Mouse (Mus musculus) heart, postnatal 0 days (tissue): ENCODE measurements around the gene Nepro. TPM values are rescaled to one million over a fixed set of nuclear protein-coding genes. Genes with fewer than 3 reads are reported as not detected.

Experiments used
- ATAC-seq: fragments of 200-750 bp; cut with Nextera tagmentation; 2 replicates; pipeline ENCODE4 v1.8.0; 2017; ENCODE audit warnings: low read depth, moderate number of reproducible peaks, moderate library complexity; ENCODE audit not compliant: insufficient read depth
- DNase-seq: peaks from one replicate; pipeline ENCODE4 v3.0.0-alpha.2; 2016; ENCODE audit warnings: low spot score
- H3K27ac ChIP-seq: fragments of 300-500 bp; sonication (generic); 2 replicates; pipeline ENCODE4 v1.5.1; 2014; ENCODE audit warnings: low read depth, mild to moderate bottlenecking
- H3K27me3 ChIP-seq: fragments of 300-500 bp; sonication (generic); 2 replicates; pipeline ENCODE4 v1.6.1; 2014; ENCODE audit warnings: low read length, mixed read lengths; ENCODE audit not compliant: control insufficient read depth, insufficient read depth
- H3K36me3 ChIP-seq: fragments of 300-500 bp; sonication (generic); replicated peaks from 2 replicates; pipeline ENCODE4 v1.6.1; 2014; ENCODE audit warnings: low read length, mixed read lengths; ENCODE audit not compliant: control insufficient read depth, insufficient read depth
- H3K4me1 ChIP-seq: fragments of 300-500 bp; sonication (generic); 2 replicates; pipeline ENCODE4 v1.6.1; 2014; ENCODE audit warnings: antibody characterized with exemption; ENCODE audit not compliant: control insufficient read depth, insufficient read depth
- H3K4me2 ChIP-seq: fragments of 300-500 bp; sonication (generic); 2 replicates; pipeline ENCODE4 v1.6.1; 2014; ENCODE audit warnings: low read depth, mild to moderate bottlenecking, low read length, moderate library complexity
- H3K4me3 ChIP-seq: fragments of 300-500 bp; sonication (generic); 2 replicates; pipeline ENCODE4 v1.5.1; 2014; ENCODE audit warnings: low read depth, low read length
- H3K9ac ChIP-seq: fragments of 300-500 bp; sonication (generic); replicated peaks from 2 replicates; pipeline ENCODE4 v1.6.1; 2014; ENCODE audit warnings: low read depth, low read length, mixed read lengths
- H3K9me3 ChIP-seq: fragments of 300-500 bp; sonication (generic); replicated peaks from 2 replicates; pipeline ENCODE4 v1.6.1; 2016; ENCODE audit warnings: low read length; ENCODE audit not compliant: control insufficient read depth
- CTCF ChIP-seq: IDR thresholded peaks from 2 replicates; pipeline ENCODE4 v1.5.1; 2016; ENCODE audit warnings: antibody characterized with exemption, control low read depth, low read depth
- EP300 ChIP-seq: IDR thresholded peaks from 2 replicates; pipeline ENCODE4 v1.6.1; 2016; ENCODE audit warnings: antibody characterized with exemption, low read depth
- WGBS: fragments of 180-500 bp; shearing (Covaris S2); extraction: QIAGEN DNeasy Blood & Tissue Kit; methylation state at CpG from one replicate; pipeline ENCODE4 v1.1.7; 2014; 5-methylcytosine and 5-hydroxymethylcytosine counted together
- polyA plus RNA-seq: library from polyadenylated mRNA; unstranded; fragments of >200 nt; fragmentation: Nextera tagmentation; extraction: Ambion mirVana; gene quantifications from 2 replicates; pipeline ENCODE4 v1.2.1, GENCODE M21; 2015
- total RNA-seq: library from RNA; depleted of rRNA; stranded (reverse); fragments of >200 nt; gene quantifications from 2 replicates; pipeline ENCODE4 v1.2.3, GENCODE M21; 2014; ENCODE audit warnings: low replicate concordance

Gene Nepro
- total and polyA plus RNA-seq, 2 experiments from 2014 or later, result 2.3 to 3.1 TPM

GRCm38 (mm10) chr16:44684646-44685045, 39.5 kb upstream of the Nepro start:
- 69% methylated on average over 7 of the region's 7 CpGs for WGBS
- no peak overlapping the region for H3K4me3 ChIP-seq
- H3K9me3 ChIP-seq, result peaks cover 8% of the 10 kb centered on the region
- ATAC-seq (no peak), DNase-seq (no peak)
- peaks cover 13% of the 10 kb centered on the region for H3K4me1 ChIP-seq
- H3K36me3 ChIP-seq, result no peaks in the 10 kb centered on the region
- H3K27ac ChIP-seq, result no peak overlapping the region
- H3K9ac ChIP-seq, result no peak overlapping the region
- no peak overlapping the region for H3K4me2 ChIP-seq
- H3K27me3 ChIP-seq, result no peaks in the 10 kb centered on the region
- TF ChIP-seq CTCF, result no peak
- TF ChIP-seq EP300, result no peak

- TF ChIP-seq CTCF (no peak), EP300 (no peak)
- no peak overlapping the region for H3K9ac ChIP-seq
- 73% methylated on average over 7 of the region's 7 CpGs for WGBS
- DNase-seq (no peak), ATAC-seq (no peak)
- no peaks in the 10 kb centered on the region for H3K27me3 ChIP-seq
- H3K4me3 ChIP-seq, result no peak overlapping the region
- no peaks in the 10 kb centered on the region for H3K36me3 ChIP-seq
- H3K4me1 ChIP-seq, result peaks cover 13% of the 10 kb centered on the region
- H3K9me3 ChIP-seq, result peaks cover 8% of the 10 kb centered on the region
- H3K4me2 ChIP-seq, result no peak overlapping the region
- H3K27ac ChIP-seq, result no peak overlapping the region
Measured at GRCm38 (mm10) chr16:44685401-44685800, 38.7 kb upstream of the Nepro start.

DNA sequence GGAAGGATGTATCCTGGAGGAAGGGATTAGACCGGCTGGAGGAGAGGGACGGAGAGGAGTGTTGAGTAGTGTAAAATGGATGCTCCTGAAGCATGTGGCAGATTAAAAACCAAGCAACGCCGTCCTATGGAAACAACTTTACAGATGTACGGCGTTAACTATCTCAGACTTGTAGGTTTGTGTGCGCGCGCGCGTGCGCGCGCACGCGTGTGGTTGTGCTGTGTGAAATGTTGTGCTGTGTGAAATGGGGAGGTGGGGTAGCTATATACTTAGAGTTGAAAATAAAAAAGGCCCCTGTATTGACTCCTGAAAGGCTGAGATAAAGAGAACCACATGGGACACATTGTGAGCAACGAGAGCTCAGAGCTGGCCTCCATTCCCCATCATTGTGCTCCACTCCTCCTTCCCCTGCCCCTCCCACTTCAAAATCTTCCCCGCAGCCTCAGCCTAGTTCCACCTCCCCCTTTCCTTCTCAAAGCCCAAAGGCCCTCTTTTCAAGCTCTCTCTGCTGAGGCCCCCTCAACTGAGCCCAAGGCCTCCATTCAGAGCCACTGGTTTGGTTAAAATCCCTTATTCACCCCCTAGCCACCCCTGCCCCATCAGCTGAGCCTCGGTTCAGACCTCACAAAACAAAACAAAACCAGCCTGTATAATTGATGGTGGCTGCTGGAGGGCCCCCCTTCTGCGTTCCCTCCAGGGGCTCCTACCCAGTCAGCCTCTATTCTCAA, 36.9 kb upstream of the Nepro start:
- Histone ChIP-seq H3K9me3 (peaks cover 7% of the 10 kb centered on the region), H3K4me1 (peaks cover 11% of the 10 kb centered on the region), H3K9ac (no peak overlapping the region), H3K4me2 (peak overlapping the region; percentile 37; the same call in 1 of the 2 replicates), H3K4me3 (no peak overlapping the region), H3K36me3 (no peaks in the 10 kb centered on the region), H3K27me3 (no peaks in the 10 kb centered on the region), H3K27ac (no peak overlapping the region)
- ATAC-seq (no peak), DNase-seq (no peak)
- WGBS, result 64% methylated on average over 20 of the region's 20 CpGs
- TF ChIP-seq CTCF, result no peak
- no peak for TF ChIP-seq EP300

DNA sequence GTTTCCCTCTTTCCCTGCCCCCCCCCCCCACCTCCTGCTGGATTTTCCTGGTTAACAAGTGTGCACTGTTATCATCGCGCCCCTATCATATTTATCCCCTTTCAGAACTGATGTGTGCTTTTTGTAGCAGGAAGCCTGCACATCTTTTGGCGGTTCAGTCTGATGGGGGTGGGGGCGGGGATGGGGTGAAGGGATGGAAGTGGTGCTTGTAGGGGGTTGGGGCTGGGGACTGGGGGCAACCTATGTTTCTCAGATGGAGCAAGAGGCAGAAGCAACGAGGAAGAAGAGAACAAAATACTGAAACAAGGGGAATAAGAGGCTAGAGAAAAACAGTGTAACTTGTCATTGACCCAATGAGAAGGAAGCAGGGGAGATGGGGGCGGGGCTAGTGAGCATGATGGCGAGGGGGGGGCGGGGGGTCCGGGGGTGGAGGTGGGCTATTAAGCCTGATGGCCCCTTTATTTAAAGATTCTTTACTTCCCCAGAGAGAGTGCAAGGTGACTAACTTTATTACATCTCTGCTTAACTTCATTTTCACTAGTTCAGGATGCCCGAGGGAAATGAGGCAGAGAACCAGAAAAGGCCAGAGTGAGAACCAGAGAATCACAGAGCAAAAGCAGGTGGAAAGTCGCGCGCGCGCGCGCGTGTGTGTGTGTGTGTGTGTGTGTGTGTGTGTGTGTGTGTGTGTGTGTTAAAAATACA, 36.2 kb upstream of the Nepro start:
- 11% methylated on average over 16 of the region's 18 CpGs for WGBS
- no peaks in the 10 kb centered on the region for H3K27me3 ChIP-seq
- H3K4me3 ChIP-seq, result peak overlapping the region; percentile 7; the same call in 1 of the 2 replicates
- no peak overlapping the region for H3K9ac ChIP-seq
- H3K36me3 ChIP-seq, result no peaks in the 10 kb centered on the region
- peak overlapping the region; percentile 37; the same call in 1 of the 2 replicates for H3K4me2 ChIP-seq
- ATAC-seq (no peak), DNase-seq (no peak)
- TF ChIP-seq EP300, result no peak
- TF ChIP-seq CTCF, result no peak
- H3K27ac ChIP-seq, result no peak overlapping the region
- H3K4me1 ChIP-seq, result peaks cover 11% of the 10 kb centered on the region
- no peaks in the 10 kb centered on the region for H3K9me3 ChIP-seq

DNA sequence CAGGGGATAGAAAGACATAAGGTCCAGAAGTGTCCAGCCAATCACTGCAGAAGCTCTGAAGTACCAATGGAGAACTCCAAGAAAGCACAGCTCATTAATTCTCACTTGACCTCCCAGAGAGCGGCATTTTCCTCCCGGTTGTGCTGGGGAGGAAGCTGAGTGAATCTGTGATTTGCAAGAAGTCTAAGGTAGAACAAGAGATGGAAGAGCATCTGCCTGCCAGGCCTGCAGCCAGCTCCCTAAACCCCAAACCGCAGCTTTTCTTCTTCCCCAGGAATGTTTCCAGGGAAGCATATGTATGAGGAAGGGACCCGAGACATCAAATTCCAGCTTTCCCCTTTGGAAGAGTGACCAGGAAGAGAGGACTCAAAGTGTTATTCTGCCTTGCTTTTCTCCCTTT, 35.6 kb upstream of the Nepro start:
- peaks cover 11% of the 10 kb centered on the region for H3K4me1 ChIP-seq
- H3K4me3 ChIP-seq, result no peak overlapping the region
- DNase-seq, result no peak
- H3K9ac ChIP-seq, result no peak overlapping the region
- H3K9me3 ChIP-seq, result no peaks in the 10 kb centered on the region
- H3K36me3 ChIP-seq, result no peaks in the 10 kb centered on the region
- TF ChIP-seq CTCF (no peak), EP300 (no peak)
- no peaks in the 10 kb centered on the region for H3K27me3 ChIP-seq
- ATAC-seq, result no peak
- no peak overlapping the region for H3K27ac ChIP-seq
- no peak overlapping the region for H3K4me2 ChIP-seq
- WGBS, result 34% methylated on average over 4 of the region's 4 CpGs
